Mouse (Mus musculus) C2C12 (cell line): ENCODE measurements at regions not wholly inside any gene's neighbourhood (a gene's known extent, or its start where the extent isn't known, plus 50 kb on each side); places are given as distances from the start of the nearest gene placed in this dataset.

ENCODE experiments used
- H3K27me3 ChIP-seq: one replicate; pipeline ENCODE4 v1.6.1; 2011; ENCODE audit not compliant: control insufficient read depth, insufficient read depth, insufficient read length
- H3K36me3 ChIP-seq: one replicate; pipeline ENCODE4 v1.6.1; 2011; ENCODE audit not compliant: control insufficient read depth, insufficient read depth
- H3K4me3 ChIP-seq: one replicate; pipeline ENCODE4 v1.5.1; 2011; ENCODE audit warnings: mild to moderate bottlenecking, control low read depth; ENCODE audit not compliant: poor library complexity, insufficient read depth, severe bottlenecking
- H3K79me2 ChIP-seq: one replicate; pipeline ENCODE4 v1.6.1; 2011; ENCODE audit not compliant: control insufficient read depth, insufficient read depth
- H3K79me3 ChIP-seq: one replicate; pipeline ENCODE4 v1.6.1; 2011; ENCODE audit warnings: low read depth, control low read depth
- H3ac ChIP-seq: one replicate; pipeline ENCODE3; 2011; ENCODE audit warnings: low read depth; ENCODE audit not compliant: control insufficient read depth, insufficient read length
- CEBPB ChIP-seq: IDR thresholded peaks from one replicate; pipeline ENCODE4 v1.6.1; 2011; ENCODE audit warnings: low read depth, mild to moderate bottlenecking, control low read depth, moderate library complexity
- CTCF ChIP-seq: IDR thresholded peaks from one replicate; pipeline ENCODE4 v1.5.1; 2011; ENCODE audit not compliant: control insufficient read depth, insufficient read depth, insufficient read length
- FOSL1 ChIP-seq: IDR thresholded peaks from one replicate; pipeline ENCODE4 v1.8.0; 2011; ENCODE audit warnings: mild to moderate bottlenecking, low read length; ENCODE audit not compliant: poor library complexity, insufficient read depth, severe bottlenecking
- MAX ChIP-seq: IDR thresholded peaks from one replicate; pipeline ENCODE4 v1.6.1; 2011; ENCODE audit warnings: mild to moderate bottlenecking, control low read depth
- MYOD1 ChIP-seq: IDR thresholded peaks from one replicate; pipeline ENCODE4 v1.6.1; 2011; ENCODE audit warnings: low read depth; ENCODE audit not compliant: control insufficient read depth, insufficient read length
- MYOG ChIP-seq: IDR thresholded peaks from one replicate; pipeline ENCODE4 v1.6.1; 2011; ENCODE audit not compliant: control insufficient read depth, insufficient read length; ENCODE audit errors: extremely low read depth
- USF1 ChIP-seq: IDR thresholded peaks from one replicate; pipeline ENCODE4 v1.6.1; 2011; ENCODE audit warnings: low read depth, mild to moderate bottlenecking, control low read depth, moderate library complexity

GRCm38 (mm10) chr13:37483010-37483855 is 138.2 kb downstream of the Ly86 start:
- Histone ChIP-seq H3K79me2 (no peaks in the 10 kb centered on the region), H3K4me3 (no peak overlapping the region), H3ac (no peak overlapping the region), H3K27me3 (no peaks in the 10 kb centered on the region), H3K79me3 (no peaks in the 10 kb centered on the region), H3K36me3 (no peaks in the 10 kb centered on the region)
- no peak for TF ChIP-seq MYOG
- no peak for TF ChIP-seq CTCF
- no peak for TF ChIP-seq FOSL1
- TF ChIP-seq MYOD1 = no peak
- no peak for TF ChIP-seq MAX
- TF ChIP-seq USF1 = no peak
- no peak for TF ChIP-seq CEBPB

GRCm38 (mm10) chr13:37484631-37485030 is 139.6 kb downstream of the Ly86 start:
- no peak overlapping the region for H3ac ChIP-seq
- H3K36me3 ChIP-seq = no peaks in the 10 kb centered on the region
- H3K4me3 ChIP-seq = no peak overlapping the region
- no peaks in the 10 kb centered on the region for H3K79me2 ChIP-seq
- TF ChIP-seq USF1 (no peak), MYOD1 (no peak), MAX (no peak), CTCF (no peak), CEBPB (no peak), FOSL1 (no peak), MYOG (no peak)
- H3K27me3 ChIP-seq = no peaks in the 10 kb centered on the region
- no peaks in the 10 kb centered on the region for H3K79me3 ChIP-seq

GRCm38 (mm10) chr13:37492115-37493001 is 147.3 kb downstream of the Ly86 start:
- no peaks in the 10 kb centered on the region for H3K79me3 ChIP-seq
- no peaks in the 10 kb centered on the region for H3K36me3 ChIP-seq
- TF ChIP-seq CEBPB (no peak), CTCF (no peak), MAX (no peak), FOSL1 (no peak), USF1 (no peak), MYOG (no peak), MYOD1 (no peak)
- no peaks in the 10 kb centered on the region for H3K79me2 ChIP-seq
- no peak overlapping the region for H3K4me3 ChIP-seq
- H3K27me3 ChIP-seq = no peaks in the 10 kb centered on the region
- no peak overlapping the region for H3ac ChIP-seq

- no peak overlapping the region for H3ac ChIP-seq
- no peaks in the 10 kb centered on the region for H3K27me3 ChIP-seq
- H3K79me3 ChIP-seq = no peaks in the 10 kb centered on the region
- H3K36me3 ChIP-seq = no peaks in the 10 kb centered on the region
- TF ChIP-seq MAX (no peak), MYOD1 (no peak), MYOG (no peak), USF1 (no peak)
- H3K4me3 ChIP-seq = no peak overlapping the region
- no peaks in the 10 kb centered on the region for H3K79me2 ChIP-seq
These were observed 148.3 kb downstream of the Ly86 start for GRCm38 (mm10) chr13:37493331-37493730.

GRCm38 (mm10) chr13:37495272-37495932 is 150.4 kb downstream of the Ly86 start:
- H3K4me3 ChIP-seq = no peak overlapping the region
- TF ChIP-seq MYOG (no peak), MYOD1 (no peak), CTCF (no peak), USF1 (no peak), FOSL1 (no peak), MAX (no peak), CEBPB (no peak)
- no peaks in the 10 kb centered on the region for H3K79me2 ChIP-seq
- no peak overlapping the region for H3ac ChIP-seq
- H3K27me3 ChIP-seq = no peaks in the 10 kb centered on the region
- H3K36me3 ChIP-seq = no peaks in the 10 kb centered on the region
- no peaks in the 10 kb centered on the region for H3K79me3 ChIP-seq
